Mouse (Mus musculus) midbrain, embryonic 14.5 days (tissue): ENCODE results near the gene Vps16. TPM values are rescaled to one million over a fixed set of nuclear protein-coding genes. Genes with fewer than 3 reads are reported as not detected.

Experiments used
- ATAC-seq: fragments of 200-750 bp; cut with Nextera tagmentation; 2 replicates; pipeline ENCODE4 v1.8.0; 2017; ENCODE audit warnings: moderate number of reproducible peaks, moderate library complexity; ENCODE audit not compliant: low FRiP score, low TSS enrichment
- DNase-seq: peaks from one replicate; pipeline ENCODE4 v3.0.0-alpha.2; 2015
- H3K27ac ChIP-seq: fragments of 300-500 bp; sonication (generic); replicated peaks from 2 replicates; pipeline ENCODE4 v1.5.1; 2014; ENCODE audit warnings: mild to moderate bottlenecking, low read depth, low read length, moderate library complexity
- H3K27me3 ChIP-seq: fragments of 300-500 bp; sonication (generic); 2 replicates; pipeline ENCODE4 v1.6.1; 2014; ENCODE audit warnings: low read length, control low read depth, mixed read lengths; ENCODE audit not compliant: control insufficient read depth, insufficient read depth
- H3K36me3 ChIP-seq: fragments of 300-500 bp; sonication (generic); 2 replicates; pipeline ENCODE4 v1.6.1; 2014; ENCODE audit warnings: low read length, control low read depth; ENCODE audit not compliant: control insufficient read depth, insufficient read depth
- H3K4me1 ChIP-seq: fragments of 300-500 bp; sonication (generic); 2 replicates; pipeline ENCODE4 v1.6.1; 2014; ENCODE audit warnings: mild to moderate bottlenecking, antibody characterized with exemption, low read length, control low read depth; ENCODE audit not compliant: control insufficient read depth, insufficient read depth
- H3K4me2 ChIP-seq: fragments of 300-500 bp; sonication (generic); 2 replicates; pipeline ENCODE4 v1.6.1; 2014; ENCODE audit warnings: mild to moderate bottlenecking, low read length, moderate library complexity
- H3K4me3 ChIP-seq: fragments of 300-500 bp; sonication (generic); replicated peaks from 2 replicates; pipeline ENCODE4 v1.5.1; 2014; ENCODE audit warnings: low read depth, low read length
- H3K9ac ChIP-seq: fragments of 300-500 bp; sonication (generic); replicated peaks from 2 replicates; pipeline ENCODE4 v1.6.1; 2014; ENCODE audit warnings: mild to moderate bottlenecking, low read length, moderate library complexity
- H3K9me3 ChIP-seq: fragments of 300-500 bp; sonication (generic); 2 replicates; pipeline ENCODE4 v1.6.1; 2016; ENCODE audit warnings: low read length, control low read depth, mixed read lengths; ENCODE audit not compliant: control insufficient read depth
- WGBS: fragments of 180-500 bp; shearing (Covaris S2); extraction: QIAGEN DNeasy Blood & Tissue Kit; methylation state at CpG from one replicate; pipeline ENCODE4 v1.1.7; 2014; 5-methylcytosine and 5-hydroxymethylcytosine counted together
- polyA plus RNA-seq: library from polyadenylated mRNA; unstranded; fragments of >200 nt; fragmentation: Nextera tagmentation; extraction: Ambion mirVana; gene quantifications from 2 replicates; pipeline ENCODE4 v1.2.1, GENCODE M21; 2014

Vps16 gene
- polyA plus RNA-seq, 1 experiment from 2014 or later: 88.6 TPM

DNA sequence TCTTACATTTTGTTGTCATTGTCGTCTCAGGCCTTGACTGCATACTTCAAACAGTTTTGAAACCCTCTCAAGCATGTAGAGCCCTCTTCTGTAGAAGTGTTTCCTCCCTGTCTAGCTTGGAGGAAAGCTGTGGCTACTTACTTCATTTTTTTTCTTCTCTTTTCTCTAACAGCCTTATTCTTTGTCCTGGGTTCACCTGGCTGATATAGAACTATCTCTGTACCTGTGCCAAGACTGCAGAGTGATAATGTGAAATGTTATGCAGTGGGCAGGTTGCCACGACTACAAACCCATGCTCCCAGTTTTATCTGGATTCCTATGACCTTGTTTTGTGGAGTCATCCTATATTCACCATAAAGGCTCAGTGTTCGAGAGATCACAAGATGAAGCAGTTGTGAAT lies 6.3 kb downstream of the Vps16 start:
- no peak for DNase-seq
- 87% methylated on average over 3 of the region's 3 CpGs for WGBS
- no peaks in the 10 kb centered on the region for H3K9me3 ChIP-seq
- H3K27ac ChIP-seq: no peak overlapping the region
- H3K4me3 ChIP-seq: no peak overlapping the region
- no peak overlapping the region for H3K4me2 ChIP-seq
- H3K9ac ChIP-seq: no peak overlapping the region
- no peaks in the 10 kb centered on the region for H3K4me1 ChIP-seq
- H3K27me3 ChIP-seq: no peaks in the 10 kb centered on the region
- H3K36me3 ChIP-seq: peaks cover 9% of the 10 kb centered on the region; the same call in 1 of the 2 replicates
- ATAC-seq: no peak

DNA sequence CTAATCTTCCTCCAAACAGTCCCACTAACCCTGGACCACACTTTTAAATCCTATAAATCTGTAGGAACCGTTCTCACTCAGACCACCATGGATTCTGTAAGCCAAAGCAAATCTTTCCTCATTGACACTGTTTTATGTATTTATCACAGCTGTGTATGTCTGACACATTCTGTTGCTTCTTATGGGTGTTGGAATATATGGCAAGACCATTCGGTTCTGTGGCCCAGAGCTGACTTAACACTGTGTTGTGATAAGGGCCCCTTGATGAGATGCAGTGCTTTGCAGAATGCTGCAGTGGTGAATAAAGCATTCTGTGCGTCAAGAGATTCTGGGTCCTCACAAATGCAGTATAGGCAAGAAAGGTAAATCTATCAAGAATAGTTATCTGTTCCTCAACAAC lies 8.0 kb downstream of the Vps16 start:
- no peak overlapping the region for H3K4me3 ChIP-seq
- no peaks in the 10 kb centered on the region for H3K27me3 ChIP-seq
- 94% methylated on average over 3 of the region's 3 CpGs for WGBS
- no peak overlapping the region for H3K9ac ChIP-seq
- no peaks in the 10 kb centered on the region for H3K4me1 ChIP-seq
- H3K36me3 ChIP-seq: peaks cover 9% of the 10 kb centered on the region; the same call in 1 of the 2 replicates
- H3K27ac ChIP-seq: no peak overlapping the region
- no peaks in the 10 kb centered on the region for H3K9me3 ChIP-seq
- no peak overlapping the region for H3K4me2 ChIP-seq
- DNase-seq (no peak), ATAC-seq (no peak)

DNA sequence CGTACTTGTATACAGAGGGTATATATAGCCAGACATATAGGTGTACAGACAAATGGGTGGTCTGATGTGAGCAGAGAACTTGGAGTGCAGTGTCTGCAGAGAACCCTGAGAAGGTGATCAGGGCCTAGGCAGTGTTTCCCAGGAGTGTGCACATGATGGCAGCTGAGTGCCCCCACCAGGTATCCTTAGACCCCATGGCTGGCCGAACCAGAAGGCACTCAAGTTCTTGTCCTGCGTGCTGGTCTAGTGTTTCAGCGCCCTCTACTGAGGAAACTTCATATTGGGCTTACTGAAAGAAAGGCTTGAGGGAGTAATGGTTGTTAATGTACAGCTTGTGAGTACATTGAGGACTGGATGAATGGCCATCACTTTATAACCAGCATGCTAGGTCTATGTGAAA lies 9.0 kb downstream of the Vps16 start:
- Histone ChIP-seq H3K4me3 (no peak overlapping the region), H3K4me1 (no peaks in the 10 kb centered on the region), H3K27me3 (no peaks in the 10 kb centered on the region), H3K27ac (no peak overlapping the region), H3K9ac (no peak overlapping the region), H3K4me2 (no peak overlapping the region), H3K9me3 (no peaks in the 10 kb centered on the region), H3K36me3 (peaks cover 19% of the 10 kb centered on the region)
- WGBS: 26% methylated on average over 4 of the region's 4 CpGs
- ATAC-seq (no peak), DNase-seq (peak; percentile 82)

DNA sequence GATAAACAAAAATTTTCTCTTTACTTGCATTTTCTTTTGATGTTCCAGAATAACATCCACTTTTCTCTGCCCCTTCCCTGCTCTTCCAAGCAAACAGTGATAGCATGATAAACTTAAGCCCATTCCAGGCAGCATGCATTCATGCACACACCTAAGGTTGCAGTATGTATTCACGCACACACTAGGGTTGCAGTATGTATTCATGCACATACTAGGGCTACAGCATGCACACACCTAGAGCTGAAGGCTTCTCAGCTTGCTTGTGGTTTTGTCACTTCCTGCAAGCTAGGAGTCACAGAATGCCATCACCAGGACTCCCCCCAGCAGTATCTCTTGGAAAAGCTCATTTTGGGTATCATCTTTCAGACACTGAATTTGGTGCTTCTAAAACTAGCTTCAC lies 12.6 kb downstream of the Vps16 start:
- no peaks in the 10 kb centered on the region for H3K27me3 ChIP-seq
- no peak overlapping the region for H3K4me3 ChIP-seq
- 98% methylated on average over 1 of the region's 1 CpGs for WGBS
- no peaks in the 10 kb centered on the region for H3K4me1 ChIP-seq
- no peaks in the 10 kb centered on the region for H3K9me3 ChIP-seq
- no peak overlapping the region for H3K27ac ChIP-seq
- H3K4me2 ChIP-seq: no peak overlapping the region
- peaks cover 52% of the 10 kb centered on the region for H3K36me3 ChIP-seq
- H3K9ac ChIP-seq: no peak overlapping the region
- no peak for ATAC-seq
- DNase-seq: no peak

DNA sequence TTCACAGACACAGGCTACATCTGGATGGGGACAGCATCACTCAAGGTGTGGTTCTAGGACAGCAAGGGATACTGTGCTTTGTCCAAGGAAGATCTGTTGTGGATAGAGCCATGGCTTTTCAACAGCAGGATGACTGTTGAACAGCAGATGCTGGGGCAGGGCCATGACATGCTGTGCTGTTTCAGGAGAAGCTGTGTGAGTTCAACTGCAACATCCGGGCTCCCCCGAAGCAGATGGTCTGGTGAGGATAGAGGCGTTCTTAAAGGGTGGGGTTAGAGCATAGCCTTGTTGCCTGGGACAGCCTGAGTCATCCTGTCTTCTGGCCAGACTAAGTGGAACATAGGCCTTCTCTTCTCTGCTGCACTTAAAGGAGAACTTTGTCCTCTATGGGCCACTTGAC lies 14.7 kb downstream of the Vps16 start:
- Histone ChIP-seq H3K4me1 (no peaks in the 10 kb centered on the region), H3K4me3 (no peak overlapping the region), H3K27me3 (no peaks in the 10 kb centered on the region), H3K9me3 (no peaks in the 10 kb centered on the region), H3K4me2 (no peak overlapping the region), H3K27ac (no peak overlapping the region), H3K36me3 (peaks cover 67% of the 10 kb centered on the region), H3K9ac (no peak overlapping the region)
- ATAC-seq (no peak), DNase-seq (no peak)
- WGBS: 94% methylated on average over 3 of the region's 3 CpGs

DNA sequence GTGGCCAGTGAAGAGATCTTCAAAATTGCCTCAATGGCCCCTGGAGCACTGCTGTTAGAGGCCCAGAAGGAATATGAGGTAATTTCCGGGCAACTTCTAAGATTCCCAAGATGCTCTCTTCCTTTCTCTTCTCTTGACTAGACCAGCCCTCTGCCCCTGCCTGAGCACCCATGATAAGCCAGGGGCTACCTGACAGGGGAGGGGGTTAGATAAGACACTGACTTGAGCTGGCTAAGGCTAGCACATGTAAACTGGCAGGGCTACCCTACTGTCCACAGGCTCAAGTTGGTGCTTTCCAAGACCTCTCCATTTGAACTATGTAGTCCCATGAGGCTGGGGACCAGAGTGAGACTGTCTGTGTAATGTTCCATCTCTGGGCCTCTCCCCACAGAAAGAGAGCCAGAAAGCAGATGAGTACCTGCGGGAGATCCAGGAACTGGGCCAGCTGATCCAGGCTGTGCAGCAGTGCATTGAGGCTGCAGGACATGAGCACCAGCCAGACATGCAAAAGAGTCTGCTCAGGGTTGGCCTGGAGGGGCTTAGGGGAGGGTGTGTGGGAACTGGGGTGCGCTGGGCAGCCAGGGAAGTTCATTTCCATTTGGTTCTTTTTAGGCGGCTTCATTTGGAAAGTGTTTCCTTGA lies 15.8 kb downstream of the Vps16 start:
- Histone ChIP-seq H3K9ac (no peak overlapping the region), H3K4me3 (no peak overlapping the region), H3K36me3 (peaks cover 74% of the 10 kb centered on the region), H3K9me3 (no peaks in the 10 kb centered on the region), H3K4me1 (no peaks in the 10 kb centered on the region), H3K27me3 (no peaks in the 10 kb centered on the region), H3K4me2 (no peak overlapping the region), H3K27ac (no peak overlapping the region)
- ATAC-seq (no peak), DNase-seq (no peak)
- WGBS: 91% methylated on average over 4 of the region's 4 CpGs

DNA sequence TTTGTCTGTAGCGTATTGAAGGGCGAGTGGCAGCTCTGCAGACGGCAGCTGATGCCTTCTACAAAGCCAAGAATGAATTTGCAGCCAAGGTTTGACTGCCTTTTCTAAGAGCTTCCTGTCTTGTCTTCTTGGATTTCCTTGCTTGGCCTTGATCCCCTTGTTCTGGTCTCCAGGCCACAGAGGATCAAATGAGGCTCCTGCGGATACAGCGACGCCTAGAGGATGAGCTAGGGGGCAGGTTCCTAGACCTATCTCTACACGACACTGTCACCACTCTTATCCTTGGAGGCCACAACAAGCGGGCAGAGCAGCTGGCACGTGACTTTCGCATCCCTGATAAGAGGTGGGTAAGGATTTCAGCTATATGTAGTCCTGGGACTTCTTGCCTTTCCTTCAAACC lies 18.0 kb downstream of the Vps16 start:
- Histone ChIP-seq H3K4me1 (no peaks in the 10 kb centered on the region), H3K27ac (no peak overlapping the region), H3K36me3 (peaks cover 83% of the 10 kb centered on the region), H3K9me3 (no peaks in the 10 kb centered on the region), H3K27me3 (no peaks in the 10 kb centered on the region), H3K9ac (no peak overlapping the region), H3K4me3 (no peak overlapping the region), H3K4me2 (no peak overlapping the region)
- WGBS: 66% methylated on average over 10 of the region's 10 CpGs
- no peak for ATAC-seq
- DNase-seq: no peak

DNA sequence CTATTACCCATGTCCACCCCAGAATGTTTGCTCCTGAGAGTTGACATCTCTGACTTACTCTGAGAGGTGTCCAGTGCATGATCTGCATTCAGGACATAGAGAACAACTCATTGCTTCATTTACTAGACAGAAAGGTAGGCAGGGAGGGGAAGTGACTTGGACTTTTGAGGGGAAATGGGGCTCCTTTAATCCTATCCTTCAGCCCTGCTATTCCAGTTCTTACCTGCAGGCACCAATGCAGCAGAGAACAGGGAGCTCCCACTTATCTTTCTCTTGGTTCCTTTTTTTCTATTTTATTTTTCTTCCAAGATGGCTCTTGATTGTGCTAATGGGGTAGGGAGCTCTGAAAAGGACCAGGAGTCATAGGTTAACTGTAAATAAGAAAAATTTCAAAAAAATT lies 24.3 kb downstream of the Vps16 start:
- Histone ChIP-seq H3K9me3 (no peaks in the 10 kb centered on the region), H3K27me3 (0 out of 2 replicates have a peak, but pooled peaks cover 5% of the 10 kb centered on the region), H3K36me3 (peaks cover 21% of the 10 kb centered on the region), H3K9ac (no peak overlapping the region), H3K27ac (no peak overlapping the region), H3K4me1 (peaks cover 19% of the 10 kb centered on the region), H3K4me2 (no peak overlapping the region), H3K4me3 (no peak overlapping the region)
- ATAC-seq (no peak), DNase-seq (no peak)

DNA sequence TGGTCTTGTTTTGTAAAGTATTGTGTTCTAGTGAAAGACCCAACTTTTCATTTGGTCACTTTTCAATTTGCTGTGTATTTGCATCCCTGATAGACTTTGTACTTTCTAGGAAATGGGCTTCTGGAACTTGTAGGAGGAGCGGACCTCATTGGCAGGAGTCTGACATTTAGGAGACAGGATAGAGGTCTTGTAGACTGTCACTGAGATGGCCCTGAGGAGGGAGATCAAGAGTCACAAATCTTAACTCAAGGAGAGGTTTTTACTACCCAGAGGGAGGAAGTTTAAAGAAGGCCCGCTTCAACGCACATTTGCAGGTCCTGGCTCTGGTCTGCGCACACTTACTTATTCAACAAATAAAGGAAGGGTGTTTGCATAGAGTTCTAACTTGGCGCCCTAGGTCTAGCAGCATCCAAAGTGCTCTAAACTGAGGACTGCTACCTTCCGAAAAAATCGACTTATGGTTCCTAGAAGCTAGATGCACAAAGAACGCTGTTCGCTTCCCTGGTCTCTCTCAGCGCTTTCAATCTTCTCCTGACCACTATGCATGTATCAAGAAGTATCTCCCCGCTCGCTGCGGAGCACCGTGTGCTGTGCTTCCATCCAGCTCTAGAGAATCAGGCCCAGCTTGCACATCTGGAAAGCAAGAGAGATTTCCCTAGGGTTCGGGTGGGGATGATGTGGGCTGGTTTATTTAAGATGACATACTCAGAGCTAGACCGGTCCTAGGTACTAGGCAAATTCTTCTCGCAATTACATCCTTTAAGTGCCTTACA lies 25.1 kb downstream of the Vps16 start:
- Histone ChIP-seq H3K27me3 (0 out of 2 replicates have a peak, but pooled peaks cover 5% of the 10 kb centered on the region), H3K4me2 (peak overlapping the region; percentile 75), H3K9ac (peak overlapping the region; percentile 89; the same call in 1 of the 2 replicates), H3K4me3 (peak overlapping the region; percentile 89), H3K36me3 (peaks cover 14% of the 10 kb centered on the region), H3K9me3 (no peaks in the 10 kb centered on the region), H3K27ac (no peak overlapping the region), H3K4me1 (peaks cover 19% of the 10 kb centered on the region)
- ATAC-seq (0 out of 2 replicates have a peak, but pooled peaks have one; percentile 2), DNase-seq (peak; percentile 46)
- WGBS: 9% methylated on average over 17 of the region's 17 CpGs
